Mouse (Mus musculus) liver, embryonic 14.5 days (tissue): ENCODE data around the gene Gpr55. TPM values are rescaled to one million over a fixed set of nuclear protein-coding genes. Genes with fewer than 3 reads are reported as not detected.
A peak's percentile ranks its signal among the peaks of the same experiment; 100 is the strongest.

Source experiments
- ATAC-seq: fragments of 200-750 bp; cut with Nextera tagmentation; 2 replicates; pipeline ENCODE4 v1.8.0; 2017; ENCODE audit warnings: moderate number of reproducible peaks, mild to moderate bottlenecking, moderate library complexity; ENCODE audit not compliant: insufficient read depth
- DNase-seq, 3 experiments: peaks; one replicate each; pipeline ENCODE4 v3.0.0-alpha.2; 2012 to 2013; ENCODE audit warnings: low read depth in 3 of 3, low spot score in 3 of 3
- H3K27ac ChIP-seq: fragments of 300-500 bp; sonication (generic); 2 replicates; pipeline ENCODE4 v1.5.1; 2014; ENCODE audit warnings: moderate library complexity, mild to moderate bottlenecking, control low read depth, inconsistent platforms
- H3K27me3 ChIP-seq: fragments of 300-500 bp; sonication (generic); 2 replicates; pipeline ENCODE4 v1.6.1; 2014; ENCODE audit warnings: mild to moderate bottlenecking, low read length, moderate library complexity; ENCODE audit not compliant: control insufficient read depth, insufficient read depth
- H3K36me3 ChIP-seq: fragments of 300-500 bp; sonication (generic); replicated peaks from 2 replicates; pipeline ENCODE4 v1.6.1; 2014; ENCODE audit warnings: low read depth; ENCODE audit not compliant: control insufficient read depth, insufficient read depth
- H3K4me1 ChIP-seq, 2 experiments: fragments of 200-500 bp in 1 of 2; fragments of 300-500 bp in 1 of 2; sonication (generic) in 1 of 2; replicated peaks; 2 replicates each; pipeline ENCODE4 v1.6.1; 2012 to 2014; ENCODE audit warnings: antibody characterized with exemption in 1 of 2, inconsistent platforms in 1 of 2, low read length in 1 of 2; ENCODE audit not compliant: control insufficient read depth in 2 of 2, insufficient read depth in 2 of 2
- H3K4me2 ChIP-seq: fragments of 300-500 bp; sonication (generic); 2 replicates; pipeline ENCODE4 v1.6.1; 2014; ENCODE audit warnings: low read depth, mild to moderate bottlenecking, control low read depth, moderate library complexity
- H3K4me3 ChIP-seq, 2 experiments: fragments of 200-500 bp in 1 of 2; fragments of 300-500 bp in 1 of 2; sonication (generic) in 1 of 2; 2 replicates each; pipeline ENCODE4 v1.5.1; 2012 to 2014; ENCODE audit warnings: low read depth in 2 of 2, low read length in 2 of 2, mild to moderate bottlenecking in 2 of 2, control low read depth in 1 of 2, inconsistent platforms in 1 of 2, moderate library complexity in 1 of 2; ENCODE audit not compliant: insufficient read depth in 1 of 2
- H3K9ac ChIP-seq: fragments of 300-500 bp; sonication (generic); replicated peaks from 2 replicates; pipeline ENCODE4 v1.6.1; 2014; ENCODE audit warnings: mild to moderate bottlenecking, control low read depth, moderate library complexity
- H3K9me3 ChIP-seq: fragments of 300-500 bp; sonication (generic); 2 replicates; pipeline ENCODE4 v1.6.1; 2016; ENCODE audit warnings: low read length, mixed read lengths; ENCODE audit not compliant: control insufficient read depth
- CTCF ChIP-seq: IDR thresholded peaks from 2 replicates; pipeline ENCODE4 v1.5.1; 2016; ENCODE audit warnings: antibody characterized with exemption, low read depth, control low read depth
- EP300 ChIP-seq: IDR thresholded peaks from 2 replicates; pipeline ENCODE4 v1.6.1; 2016; ENCODE audit warnings: antibody characterized with exemption, low read depth
- WGBS: fragments of 180-500 bp; shearing (Covaris S2); extraction: QIAGEN DNeasy Blood & Tissue Kit; methylation state at CpG from one replicate; pipeline ENCODE4 v1.1.7; 2014; ENCODE audit not compliant: insufficient replicate concordance; 5-methylcytosine and 5-hydroxymethylcytosine counted together
- polyA plus RNA-seq, 2 experiments: library from polyadenylated mRNA; depleted of rRNA in 1 of 2; stranded (reverse) in 1 of 2; unstranded in 1 of 2; fragments of >200 nt; fragmentation: Nextera tagmentation in 1 of 2; extraction: Ambion mirVana in 1 of 2; gene quantifications; 2 replicates each; pipeline versions ENCODE4 v1.2.1 to v1.2.3; 2012 to 2014

Gpr55 gene
- polyA plus RNA-seq, 2 experiments = 0.04 TPM; not detected in 1

GRCm38 (mm10) chr1:85949085-85949684 is 11.6 kb downstream of the Gpr55 start:
- Histone ChIP-seq H3K4me2 (no peak overlapping the region), H3K27me3 (no peaks in the 10 kb centered on the region), H3K4me1 (no peaks in the 10 kb centered on the region), H3K9ac (no peak overlapping the region), H3K36me3 (no peaks in the 10 kb centered on the region), H3K27ac (no peak overlapping the region), H3K9me3 (no peaks in the 10 kb centered on the region), H3K4me3 (no peak overlapping the region)
- DNase-seq (no peak), ATAC-seq (no peak)
- TF ChIP-seq EP300 (no peak), CTCF (no peak)
- WGBS = 55% methylated on average over 2 of the region's 2 CpGs

GRCm38 (mm10) chr1:85942318-85942717 is 18.5 kb downstream of the Gpr55 start:
- 59% methylated on average over 8 of the region's 8 CpGs for WGBS
- no peak for ATAC-seq
- no peaks in the 10 kb centered on the region for H3K27me3 ChIP-seq

GRCm38 (mm10) chr1:85937323-85937722 is 23.5 kb downstream of the Gpr55 start:
- Histone ChIP-seq H3K4me3 (no peak overlapping the region), H3K27me3 (no peaks in the 10 kb centered on the region), H3K27ac (no peak overlapping the region), H3K9me3 (no peaks in the 10 kb centered on the region), H3K9ac (no peak overlapping the region), H3K36me3 (no peaks in the 10 kb centered on the region), H3K4me2 (no peak overlapping the region), H3K4me1 (peaks cover 0 to 2% of the 10 kb centered on the region in 2 experiments; a peak in 2 of 4 replicates)
- 53% methylated on average over 1 of the region's 1 CpGs for WGBS
- DNase-seq (no peak), ATAC-seq (no peak)
- TF ChIP-seq CTCF (no peak), EP300 (no peak)

More at GRCm38 (mm10) chr1:85942318-85942717, 18.5 kb downstream of the Gpr55 start:
- Histone ChIP-seq H3K4me1 (no peaks in the 10 kb centered on the region), H3K4me3 (no peak overlapping the region), H3K36me3 (no peaks in the 10 kb centered on the region), H3K27ac (no peak overlapping the region), H3K9me3 (no peaks in the 10 kb centered on the region), H3K4me2 (no peak overlapping the region), H3K9ac (no peak overlapping the region)
- TF ChIP-seq EP300 = no peak
- TF ChIP-seq CTCF = no peak
- DNase-seq = no peak

GRCm38 (mm10) chr1:85936265-85936664 is 24.5 kb downstream of the Gpr55 start:
- no peak for TF ChIP-seq CTCF
- no peak for TF ChIP-seq EP300
- DNase-seq = no peak
- H3K9ac ChIP-seq = no peak overlapping the region
- H3K4me1 ChIP-seq = peaks cover 0 to 2% of the 10 kb centered on the region in 2 experiments; a peak in 2 of 4 replicates
- H3K9me3 ChIP-seq = no peaks in the 10 kb centered on the region
- no peaks in the 10 kb centered on the region for H3K27me3 ChIP-seq
- H3K36me3 ChIP-seq = no peaks in the 10 kb centered on the region
- ATAC-seq = no peak
- H3K4me3 ChIP-seq = no peak overlapping the region
- no peak overlapping the region for H3K4me2 ChIP-seq
- WGBS = 64% methylated on average over 6 of the region's 6 CpGs
- H3K27ac ChIP-seq = no peak overlapping the region

GRCm38 (mm10) chr1:85935148-85935852 is 25.5 kb downstream of the Gpr55 start:
- H3K9ac ChIP-seq = no peak overlapping the region
- no peak overlapping the region for H3K27ac ChIP-seq
- DNase-seq (peak in 1 of 3 experiments; percentile 28), ATAC-seq (no peak)
- WGBS = 25% methylated on average over 8 of the region's 8 CpGs
- no peak overlapping the region for H3K4me2 ChIP-seq
- no peaks in the 10 kb centered on the region for H3K36me3 ChIP-seq
- peaks cover 0 to 2% of the 10 kb centered on the region in 2 experiments; a peak in 2 of 4 replicates for H3K4me1 ChIP-seq
- no peak overlapping the region for H3K4me3 ChIP-seq
- TF ChIP-seq EP300 (no peak), CTCF (peak; percentile 75)
- no peaks in the 10 kb centered on the region for H3K9me3 ChIP-seq
- H3K27me3 ChIP-seq = no peaks in the 10 kb centered on the region
